Mouse (Mus musculus) c-Kit-positive CD71-positive TER-119-positive erythroid progenitor cells, embryonic 14.5 days (primary cell): Measurements from ENCODE around the gene Serpinb9f.
"Not testable (repeated sequence)": the region's sequence is repeated elsewhere in the genome, so short reads cannot be mapped to it uniquely, and the experiment has no call there.

Source experiments
- DNase-seq: peaks from one replicate; pipeline ENCODE4 v3.0.0-alpha.2; 2013; ENCODE audit warnings: low spot score

Gene Serpinb9f

GRCm38 (mm10) chr13:33323777-33324176, at the start of gene Serpinb9f:
Gene Serpinb9f (plus strand): TSS chr13:33324077.
- not testable (repeated sequence) for DNase-seq

GRCm38 (mm10) chr13:33308631-33309030, 15.2 kb upstream of the Serpinb9f start:
- not testable (repeated sequence) for DNase-seq

GRCm38 (mm10) chr13:33356666-33357065, 32.8 kb downstream of the Serpinb9f start:
- DNase-seq, result not testable (repeated sequence)
